Mouse (Mus musculus): ENCODE results near the gene Olfr1442.
"Not testable (repeated sequence)": the region's sequence is repeated elsewhere in the genome, so short reads cannot be mapped to it uniquely, and the experiment has no call there.

DNA sequence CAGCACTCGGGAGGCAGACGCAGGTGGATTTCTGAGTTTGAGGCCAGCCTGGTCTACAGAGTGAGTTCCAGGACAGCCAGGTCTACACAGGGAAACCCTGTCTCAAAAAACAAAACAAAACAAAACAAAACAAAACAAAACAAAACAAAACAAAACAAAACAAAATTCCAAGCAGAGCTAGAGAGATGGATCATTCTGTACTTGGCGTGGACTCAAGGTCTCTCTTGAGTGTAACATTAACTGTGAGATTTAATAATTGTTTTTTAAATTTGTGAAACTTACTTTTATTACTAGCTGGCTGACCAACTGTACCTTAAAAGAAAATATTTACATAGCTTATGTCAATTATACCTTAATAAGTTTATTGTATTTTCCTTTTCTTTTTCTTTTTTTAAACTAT lies 1.6 kb upstream of the Olfr1442 start:
- TF ChIP-seq CTCF, EP300 (IDR thresholded peaks at IDR 0.05): not testable (repeated sequence)

Data from lung, postnatal 0 days (tissue).